Mouse (Mus musculus): ENCODE data around the gene Slc25a53. TPM values are rescaled to one million over a fixed set of nuclear protein-coding genes. Genes with fewer than 3 reads are reported as not detected.

Slc25a53 gene
- 10 to 100 TPM; 21.0 to 31.6 TPM for total RNA-seq (2021)
- long read RNA-seq, partial matches to known transcripts, result 1 of 11 reads
- long read RNA-seq, other reads (novel, unspliced or antisense), result 3 of 11 reads

- peak; percentile 83 to 86 for DNase-seq (ENCODE audit: low spot score in 2 of 2)
Measured at GRCm38 (mm10) chrX:137038000-137038483, at the start of gene Slc25a53. Gene Slc25a53, minus strand, starts transcription at chrX:137038302.

- DNase-seq (ENCODE audit: low spot score in 2 of 2), result peak; percentile 5 to 13
Measured at GRCm38 (mm10) chrX:137063202-137063601, 25.1 kb upstream of the Slc25a53 start.

GRCm38 (mm10) chrX:137049425-137050225 lies 11.5 kb upstream of the Slc25a53 start, which contains the start of gene Fam199x:
Gene Fam199x, plus strand, starts transcription at chrX:137049594.
- peak; percentile 58 to 73 for DNase-seq (ENCODE audit: low spot score in 2 of 2)

- DNase-seq (ENCODE audit: low spot score in 2 of 2), result no peak
Measured at GRCm38 (mm10) chrX:137049060-137049424, 10.9 kb upstream of the Slc25a53 start.

- no peak for DNase-seq (ENCODE audit: low spot score in 2 of 2)
Measured at GRCm38 (mm10) chrX:137038502-137038901, 400 bp upstream of the Slc25a53 start.

GRCm38 (mm10) chrX:137037470-137037999 lies 567 bp downstream of the Slc25a53 start:
- no peak for DNase-seq (ENCODE audit: low spot score in 2 of 2)

GRCm38 (mm10) chrX:137034322-137034721 lies 3.8 kb downstream of the Slc25a53 start:
- DNase-seq (ENCODE audit: low spot score in 2 of 2), result no peak

- DNase-seq (ENCODE audit: low spot score in 2 of 2), result no peak
Measured at GRCm38 (mm10) chrX:137031726-137032125, 6.4 kb downstream of the Slc25a53 start.

- DNase-seq (ENCODE audit: low spot score in 2 of 2), result no peak
Measured at GRCm38 (mm10) chrX:137030916-137031315, 7.2 kb downstream of the Slc25a53 start.

GRCm38 (mm10) chrX:137019310-137019709 lies 18.8 kb downstream of the Slc25a53 start:
- DNase-seq (ENCODE audit: low spot score in 2 of 2), result peak; percentile 58 to 62

GRCm38 (mm10) chrX:137017668-137018067 lies 20.4 kb downstream of the Slc25a53 start:
- no peak for DNase-seq (ENCODE audit: low spot score in 2 of 2)

GRCm38 (mm10) chrX:137015099-137015709 lies 22.9 kb downstream of the Slc25a53 start:
- peak in 1 of 2 experiments; percentile 49 for DNase-seq (ENCODE audit: low spot score in 2 of 2)

GRCm38 (mm10) chrX:136996256-136996655 lies 41.8 kb downstream of the Slc25a53 start:
- DNase-seq (ENCODE audit: low spot score in 2 of 2), result no peak

- DNase-seq (ENCODE audit: low spot score in 2 of 2), result peak in 1 of 2 experiments; percentile 42
Measured at GRCm38 (mm10) chrX:136993641-136994040, 44.5 kb downstream of the Slc25a53 start.

- peak; percentile 72 to 82 for DNase-seq (ENCODE audit: low spot score in 2 of 2)
Measured at GRCm38 (mm10) chrX:136992978-136993547, 45.0 kb downstream of the Slc25a53 start, which contains the start of gene Zcchc18. Gene Zcchc18, plus strand, starts transcription at chrX:136993155.

- DNase-seq (ENCODE audit: low spot score in 2 of 2), result peak in 1 of 2 experiments; percentile 17
Measured at GRCm38 (mm10) chrX:136992191-136992965, 45.7 kb downstream of the Slc25a53 start.

- DNase-seq (ENCODE audit: low spot score in 2 of 2), result no peak
Measured at GRCm38 (mm10) chrX:136991274-136991673, 46.8 kb downstream of the Slc25a53 start.

GRCm38 (mm10) chrX:136986039-136986438 lies 52.1 kb downstream of the Slc25a53 start:
- no peak for DNase-seq (ENCODE audit: low spot score in 2 of 2)

- no peak for DNase-seq (ENCODE audit: low spot score in 2 of 2)
Measured at GRCm38 (mm10) chrX:136978616-136979015, 59.5 kb downstream of the Slc25a53 start.

- peak; percentile 51 to 59 for DNase-seq (ENCODE audit: low spot score in 2 of 2)
Measured at GRCm38 (mm10) chrX:136976424-136977084, 61.5 kb downstream of the Slc25a53 start, which contains the start of the genes Tmsb15l and Tmsb15b1. Gene Tmsb15l, minus strand, starts transcription at chrX:136976869. Gene Tmsb15b1, minus strand, starts transcription at chrX:136976874.
